Mouse (Mus musculus) adrenal gland, adult 18-20 months (tissue): ENCODE measurements around the gene Slc25a36. TPM values are rescaled to one million over a fixed set of nuclear protein-coding genes. Genes with fewer than 3 reads are reported as not detected.

Source experiments
- DNase-seq, 2 experiments: peaks; one replicate each; pipeline ENCODE4 v3.0.0; 2021 to 2022; ENCODE audit warnings: low spot score in 2 of 2
- long read RNA-seq, 2 experiments: library from polyadenylated mRNA; stranded (forward); transcript quantifications; one replicate each; pipeline ENCODE4 v2.0.0; 2021
- total RNA-seq, 2 experiments: library from RNA; stranded (reverse); gene quantifications; 1 replicate in 1 of 2; 2 replicates in 1 of 2; pipeline ENCODE4 v1.2.3; 2021

Slc25a36 gene
- total RNA-seq: 10 to 100 TPM; 61.0 to 63.9 TPM
- long read RNA-seq, experiment 1, full-length matches to known transcripts: 7 of 15 reads
- long read RNA-seq, experiment 1, partial matches to known transcripts: 0 of 15 reads
- long read RNA-seq, experiment 1, other reads (novel, unspliced or antisense): 8 of 15 reads
- long read RNA-seq, experiment 2, full-length matches to known transcripts: 12 of 27 reads
- long read RNA-seq, experiment 2, partial matches to known transcripts: 1 of 27 reads
- long read RNA-seq, experiment 2, other reads (novel, unspliced or antisense): 14 of 27 reads

DNA sequence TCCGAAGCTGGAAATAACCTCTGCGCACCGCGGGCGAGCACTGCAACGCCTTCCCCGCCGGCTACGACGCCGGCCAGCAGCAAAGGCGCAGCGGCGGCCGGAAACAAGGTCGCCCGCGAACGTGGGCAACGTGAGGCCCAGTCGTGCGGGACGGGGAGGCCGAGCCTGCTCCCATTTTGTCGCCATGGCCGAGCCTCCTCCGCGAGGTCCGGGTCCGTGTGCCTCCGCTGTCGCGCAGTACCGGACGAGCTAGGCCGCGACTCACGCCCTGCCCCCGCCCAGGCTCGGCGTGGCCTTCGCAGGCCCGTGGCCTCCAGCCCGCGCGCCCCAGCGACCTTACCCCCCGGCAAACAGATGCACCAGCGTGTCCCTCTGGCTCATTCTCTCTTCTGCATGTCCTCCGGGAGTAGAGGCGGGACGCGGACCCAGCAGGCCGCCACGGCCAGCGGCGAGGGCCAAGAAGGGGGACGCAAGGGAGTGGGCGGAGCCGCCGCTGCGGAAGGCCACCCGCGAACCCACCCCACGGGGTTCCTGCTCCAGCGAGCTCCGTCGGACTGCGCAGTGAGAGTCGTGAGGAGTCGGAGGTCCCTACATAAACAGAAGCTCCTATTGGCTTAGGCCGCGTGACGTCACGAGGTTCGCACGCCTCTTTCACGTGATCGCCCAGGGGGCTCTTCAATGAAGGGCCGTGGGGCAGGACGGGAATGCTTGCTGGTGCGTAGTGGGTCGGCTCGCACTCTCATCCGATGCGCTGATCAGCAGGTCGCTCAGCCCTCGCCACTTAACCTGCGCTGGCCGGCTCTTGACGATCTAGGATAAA, at the start of gene Slc25a36:
TSS of gene Slc25a36 (minus strand) at position 587 of the 820 bp plus-strand sequence.
- peak; percentile 97 to 98 for DNase-seq

DNA sequence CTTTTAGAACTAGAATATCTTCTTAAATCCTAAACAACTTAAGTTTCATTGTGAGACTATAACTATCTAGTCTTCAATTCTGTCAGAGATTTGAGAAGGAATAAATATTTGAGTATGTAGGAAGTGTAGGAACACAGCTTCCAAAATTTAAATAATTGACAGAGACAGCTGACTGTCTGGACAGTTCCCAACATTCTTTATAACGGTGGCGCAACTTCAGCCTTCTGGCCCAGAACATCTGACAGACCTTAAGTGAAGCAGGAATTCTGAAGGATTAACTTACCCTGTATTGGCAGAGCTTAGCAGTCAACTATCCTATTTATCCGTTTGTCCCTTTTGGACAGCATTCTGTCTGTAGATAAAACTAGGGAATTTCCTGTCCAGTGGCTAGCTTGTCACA, 47.5 kb upstream of the Slc25a36 start:
- no peak for DNase-seq

DNA sequence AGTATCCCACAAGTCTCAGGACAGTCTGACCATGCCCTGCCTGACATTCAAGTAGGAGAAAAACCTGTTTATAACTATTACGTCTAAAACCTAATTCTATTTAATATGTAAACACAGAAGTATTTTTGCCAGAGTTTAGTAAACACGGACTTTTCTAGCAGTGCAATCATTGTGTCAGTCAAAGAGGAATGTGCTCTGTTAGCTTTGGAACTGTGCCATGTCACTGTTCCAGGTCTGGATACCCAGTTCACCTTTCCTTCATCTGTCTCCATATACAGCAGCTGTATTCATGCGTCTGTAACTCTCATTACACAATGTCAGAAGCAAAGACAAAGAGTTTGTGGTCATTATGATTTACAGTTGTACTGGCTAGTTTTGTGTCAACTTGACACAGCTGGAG, 45.0 kb upstream of the Slc25a36 start:
- no peak for DNase-seq

DNA sequence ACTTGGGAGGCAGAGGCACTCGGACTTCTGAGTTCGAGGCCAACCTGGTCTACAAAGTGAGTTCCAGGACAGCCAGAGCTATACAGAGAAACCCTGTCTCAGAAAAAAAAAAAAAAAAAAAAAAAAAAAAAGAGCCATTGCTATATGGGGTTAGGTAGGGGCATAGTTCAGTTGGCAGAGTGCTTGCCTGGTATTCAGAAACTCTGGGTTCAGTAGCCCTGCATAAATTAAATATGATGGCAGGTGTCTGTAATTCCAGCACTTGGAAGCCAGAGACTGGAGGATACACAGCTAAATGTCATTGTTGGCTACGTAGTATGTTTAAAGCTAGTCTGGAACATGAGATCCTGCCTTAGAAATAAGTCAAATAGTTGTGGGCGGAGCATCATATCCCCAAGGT, 44.0 kb upstream of the Slc25a36 start:
- DNase-seq: no peak

DNA sequence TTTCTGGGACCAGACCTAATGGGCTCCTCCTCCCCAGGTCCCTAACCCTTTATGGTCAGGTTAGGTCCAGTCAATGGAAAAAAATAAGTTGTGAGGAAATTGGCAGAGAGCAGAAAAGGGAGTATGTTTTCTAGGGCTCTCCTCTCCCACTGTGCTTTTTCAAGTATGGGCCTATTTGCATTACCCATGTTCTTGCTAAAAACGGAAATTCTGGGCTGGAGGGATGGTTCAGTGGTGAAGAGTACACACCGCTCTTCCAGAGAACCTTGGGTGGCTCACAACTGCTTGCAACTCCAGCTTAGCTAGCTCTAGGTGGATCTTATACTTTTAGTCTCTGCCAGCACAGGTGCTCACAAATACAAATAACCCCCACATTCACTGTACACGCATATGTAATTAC, 42.0 kb upstream of the Slc25a36 start:
- no peak for DNase-seq

DNA sequence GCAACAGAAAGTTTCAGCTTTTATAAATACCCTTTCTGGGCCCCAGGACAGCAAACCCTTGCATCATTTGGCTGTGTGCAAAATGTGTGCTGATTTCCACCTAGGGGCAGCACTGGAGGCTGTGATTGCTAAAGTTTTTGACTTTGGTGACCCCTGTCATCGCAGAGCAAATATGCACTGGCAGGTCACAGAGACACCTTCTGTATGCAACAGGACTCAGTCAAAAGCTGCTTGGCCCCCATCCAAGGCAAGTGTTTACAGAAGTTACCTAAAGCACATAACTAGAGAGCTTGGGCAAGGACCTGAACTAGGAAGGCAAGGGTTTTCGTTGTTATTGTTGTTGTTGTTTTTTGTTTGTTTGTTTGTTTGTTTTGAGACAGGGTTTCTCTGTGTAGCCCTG, 36.3 kb upstream of the Slc25a36 start:
- DNase-seq: no peak

DNA sequence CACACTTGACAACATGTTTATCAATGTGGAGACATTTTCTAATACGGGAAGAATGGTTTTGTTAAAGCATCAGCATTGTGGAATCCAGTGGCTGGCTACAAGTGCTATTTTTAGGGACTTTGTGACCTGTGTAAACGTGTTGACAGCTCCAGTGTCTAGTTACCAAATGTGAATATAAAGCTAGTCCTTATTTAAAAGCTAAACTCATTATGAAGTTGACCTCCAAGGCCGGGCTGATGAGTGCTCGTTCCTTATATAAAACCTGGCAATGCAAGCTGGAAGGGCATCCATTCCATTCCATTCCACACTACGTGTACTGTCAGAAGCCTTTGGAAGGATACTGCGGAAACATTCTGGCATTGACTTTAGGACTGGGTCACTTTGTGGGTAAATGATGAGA, 34.4 kb upstream of the Slc25a36 start:
- DNase-seq: no peak

DNA sequence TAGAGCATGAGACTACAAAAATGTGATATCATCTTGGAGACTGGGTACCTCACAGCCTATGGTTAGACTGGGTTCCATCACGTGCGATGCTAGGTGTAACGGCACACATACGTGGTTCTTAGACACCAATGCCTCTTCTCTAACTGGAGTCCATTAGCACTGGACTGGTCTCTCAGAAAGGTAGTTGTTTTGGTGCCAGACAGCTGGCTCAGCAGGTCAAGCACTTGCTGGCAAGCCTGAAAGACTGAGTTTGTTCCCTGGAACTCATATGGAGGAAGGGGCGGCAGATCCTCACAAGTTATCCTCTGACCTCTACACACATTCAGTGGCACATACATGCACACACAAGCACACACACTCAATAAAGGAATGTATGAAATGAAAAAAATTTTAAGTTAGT, 32.5 kb upstream of the Slc25a36 start:
- no peak for DNase-seq

DNA sequence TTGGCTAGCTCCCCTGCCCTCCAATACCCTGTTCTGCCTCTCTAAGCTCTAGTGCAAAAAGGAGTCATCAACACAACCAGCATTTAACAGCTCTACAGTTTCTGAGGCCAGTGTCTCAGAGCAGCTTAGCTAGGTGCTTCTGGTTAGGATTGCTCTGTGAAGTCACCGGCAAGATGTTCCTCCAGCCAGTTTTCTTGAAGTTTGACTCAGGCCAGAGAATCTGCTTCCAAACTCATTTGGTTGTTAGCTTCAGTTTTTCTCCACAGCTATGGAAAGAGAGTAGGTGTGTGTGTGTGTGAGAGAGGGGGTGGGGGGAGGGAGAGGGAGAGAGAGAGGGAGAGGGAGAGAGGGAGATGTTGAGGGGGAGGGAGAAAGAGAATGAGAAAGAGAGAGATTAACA, 31.6 kb upstream of the Slc25a36 start:
- no peak for DNase-seq

DNA sequence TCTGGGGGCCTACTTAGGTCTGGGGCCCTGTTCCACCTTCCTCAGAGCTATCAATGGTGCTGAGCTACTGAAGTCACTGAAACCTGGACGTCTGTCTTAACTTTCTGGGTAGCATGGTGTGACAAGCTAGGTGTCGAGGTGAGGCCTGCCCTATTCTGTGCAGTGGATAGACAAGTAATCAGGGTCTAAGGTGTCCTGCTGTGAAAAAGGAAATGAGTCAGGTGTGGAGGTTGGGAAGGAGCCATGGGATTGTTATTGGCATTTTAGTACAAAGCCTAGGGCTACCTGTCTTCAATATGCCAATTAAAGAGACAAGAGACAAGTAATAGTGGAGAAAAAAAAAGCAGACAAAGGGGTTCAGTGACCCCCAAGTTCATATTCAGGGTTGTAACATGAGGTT, 30.8 kb upstream of the Slc25a36 start:
- DNase-seq: no peak

DNA sequence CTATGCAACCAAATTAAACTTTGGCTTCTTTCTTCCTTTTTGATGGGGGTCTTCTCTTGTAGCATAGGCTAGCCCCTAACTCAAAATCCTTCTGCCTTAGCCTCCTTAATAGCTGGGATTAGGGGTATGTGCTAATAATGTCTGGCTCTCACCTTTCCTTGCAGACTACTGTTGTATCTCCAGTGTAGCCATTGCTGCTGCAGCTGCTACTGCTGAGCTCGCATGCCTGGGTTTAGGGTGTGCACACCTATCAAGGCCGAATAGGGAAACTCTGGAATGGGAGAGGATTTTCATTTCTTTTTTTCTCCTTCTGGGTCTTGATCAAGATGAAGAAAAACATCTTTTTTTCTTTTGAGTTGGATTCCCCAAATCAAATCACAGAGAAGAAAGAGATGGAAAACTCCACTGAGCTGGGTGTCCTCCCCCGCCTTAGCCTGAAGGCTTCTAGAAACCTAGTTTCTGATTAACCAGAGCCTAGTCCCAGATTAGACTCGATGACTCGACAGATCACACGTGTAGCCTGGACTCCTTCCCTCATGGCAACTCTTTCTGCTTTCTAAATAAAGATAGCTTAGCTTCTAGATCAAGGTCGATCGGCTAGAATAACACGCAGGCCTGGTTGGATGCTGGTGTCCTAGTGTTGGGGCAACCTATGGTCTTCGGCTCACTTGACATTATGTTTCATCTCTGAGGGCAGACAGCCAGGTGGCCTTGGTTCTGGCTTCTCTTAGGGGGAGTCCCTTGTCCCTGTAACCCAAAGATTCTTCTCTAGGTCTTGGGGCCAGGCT, 29.4 kb upstream of the Slc25a36 start:
- no peak for DNase-seq

DNA sequence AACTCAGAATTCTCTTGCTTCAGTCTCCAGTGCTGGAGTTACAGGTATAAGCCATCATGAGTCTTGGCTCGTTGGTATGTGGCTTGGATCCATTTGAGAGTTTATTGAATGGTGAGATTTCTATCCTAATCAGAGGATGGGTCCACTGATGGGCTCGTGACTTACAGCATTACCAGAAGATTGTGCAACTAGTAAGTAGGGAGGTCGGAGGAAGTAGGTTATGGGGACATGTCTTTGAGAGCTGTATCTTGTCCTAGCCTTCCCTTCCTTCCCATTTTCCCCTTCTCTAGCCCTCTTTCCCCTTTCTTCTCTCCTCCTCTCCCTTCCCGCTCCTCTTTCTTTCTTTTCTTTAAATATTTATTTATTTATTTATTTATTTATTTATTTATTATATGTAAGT, 26.7 kb upstream of the Slc25a36 start:
- no peak for DNase-seq

DNA sequence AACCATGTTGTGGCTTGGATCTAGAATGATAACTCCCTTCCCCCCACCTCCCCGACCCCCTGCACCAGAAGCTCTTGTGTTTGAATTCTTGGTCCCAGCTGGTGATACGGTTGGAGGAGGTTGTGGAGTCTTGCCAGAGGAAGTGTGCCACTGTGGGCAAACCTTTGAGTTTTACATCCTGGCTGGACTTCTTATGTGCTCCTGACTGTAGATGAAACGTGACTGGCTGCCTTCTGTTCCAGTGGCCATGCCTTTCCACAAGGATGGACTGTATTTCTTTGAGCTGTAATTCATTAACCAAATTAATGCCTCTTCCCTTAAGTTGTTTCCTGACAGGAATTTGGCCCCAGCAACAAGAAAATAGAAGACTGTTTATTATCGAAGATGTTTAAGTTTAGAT, 26.2 kb upstream of the Slc25a36 start:
- no peak for DNase-seq

DNA sequence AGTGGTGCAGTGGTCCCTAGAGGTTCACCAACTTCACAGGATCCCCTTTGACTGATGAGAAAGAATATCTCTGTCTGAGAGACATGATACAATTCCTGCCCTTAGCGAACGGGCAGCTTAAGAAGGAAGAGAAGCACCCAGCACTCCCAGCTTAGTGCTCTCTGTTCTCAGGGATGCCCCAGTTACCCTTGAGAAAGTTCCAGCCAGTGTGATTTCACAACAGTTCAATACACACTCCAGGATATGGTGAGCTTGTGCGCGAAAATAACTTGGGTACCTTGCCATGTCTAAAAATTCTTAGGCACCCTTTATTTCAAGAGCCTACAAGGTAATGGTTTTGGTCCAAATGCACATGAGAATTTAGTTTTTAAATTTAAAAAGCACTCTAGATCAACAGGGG, 24.9 kb upstream of the Slc25a36 start:
- no peak for DNase-seq

DNA sequence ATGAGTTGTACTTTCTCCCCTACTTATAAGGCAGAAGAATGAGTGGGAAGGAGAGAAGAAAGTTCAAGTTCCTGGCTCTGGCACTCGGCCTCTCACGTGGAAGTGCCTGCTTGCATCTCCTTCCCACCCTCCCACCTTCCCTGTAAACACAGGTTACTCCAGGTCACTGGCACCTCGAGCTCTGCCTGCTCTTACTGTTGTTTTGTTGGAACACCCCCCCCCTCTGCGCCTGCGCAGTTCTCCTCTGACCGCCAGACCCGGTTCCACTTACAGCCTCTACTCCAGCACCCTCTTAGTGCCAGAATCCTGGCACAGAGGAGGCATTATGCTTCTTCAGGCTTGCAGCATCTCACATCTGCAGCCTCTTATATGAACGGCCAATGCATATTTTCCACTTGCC, 22.2 kb upstream of the Slc25a36 start:
- no peak for DNase-seq

DNA sequence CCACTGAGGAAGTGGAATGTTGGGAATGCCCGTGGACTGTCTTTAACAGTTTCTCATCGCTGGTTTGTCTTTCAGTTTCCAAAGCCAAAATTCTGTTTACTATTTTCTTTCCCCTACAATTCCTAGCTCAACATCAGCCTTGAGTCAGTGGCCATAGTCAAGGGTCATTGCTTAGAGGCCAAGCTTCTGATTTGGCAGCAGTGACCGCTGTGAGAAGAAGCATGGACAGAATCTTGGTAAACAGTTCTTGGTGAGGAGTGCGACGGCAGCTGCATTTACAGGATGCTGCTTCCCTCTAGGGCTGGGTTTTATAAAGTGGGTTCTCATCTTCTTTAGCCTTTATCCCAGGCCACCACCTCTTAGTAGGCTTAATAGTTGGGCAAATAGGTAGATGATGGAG, 19.0 kb upstream of the Slc25a36 start:
- no peak for DNase-seq

DNA sequence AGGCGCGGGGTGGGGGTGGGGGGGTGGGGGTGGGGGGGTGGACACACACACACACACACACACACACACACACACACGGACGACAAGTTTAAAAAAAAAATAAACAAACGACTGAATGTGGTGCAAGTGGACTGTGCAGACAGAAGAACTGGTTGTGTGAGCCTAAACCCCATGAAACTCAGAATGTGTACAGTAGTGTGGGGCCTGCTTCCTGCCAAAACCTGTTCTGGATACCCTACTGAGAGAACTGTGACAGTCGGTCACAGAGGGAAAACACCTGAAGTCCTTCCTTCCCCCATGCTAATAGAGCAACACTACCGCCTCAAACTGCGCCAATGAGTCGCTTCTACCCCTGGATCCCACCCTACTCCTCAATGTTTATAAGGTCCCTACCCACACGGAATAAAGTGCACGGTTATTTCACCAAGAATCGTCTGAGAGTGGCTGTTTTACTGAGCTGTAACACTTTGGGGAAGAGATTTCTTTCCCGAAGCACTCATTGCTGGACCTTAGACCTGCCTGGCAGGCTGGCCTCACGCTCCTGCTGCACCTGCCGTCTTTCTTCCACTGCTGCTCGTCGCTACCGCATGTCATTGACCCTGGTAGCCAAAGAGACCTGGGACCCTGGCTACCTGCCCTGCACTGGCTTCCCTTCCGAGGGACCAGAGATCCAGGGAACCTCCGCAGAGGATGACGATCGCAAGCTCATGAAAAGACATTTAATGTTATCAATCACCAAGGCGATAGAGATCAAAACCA, 13.2 kb upstream of the Slc25a36 start:
- DNase-seq: no peak

DNA sequence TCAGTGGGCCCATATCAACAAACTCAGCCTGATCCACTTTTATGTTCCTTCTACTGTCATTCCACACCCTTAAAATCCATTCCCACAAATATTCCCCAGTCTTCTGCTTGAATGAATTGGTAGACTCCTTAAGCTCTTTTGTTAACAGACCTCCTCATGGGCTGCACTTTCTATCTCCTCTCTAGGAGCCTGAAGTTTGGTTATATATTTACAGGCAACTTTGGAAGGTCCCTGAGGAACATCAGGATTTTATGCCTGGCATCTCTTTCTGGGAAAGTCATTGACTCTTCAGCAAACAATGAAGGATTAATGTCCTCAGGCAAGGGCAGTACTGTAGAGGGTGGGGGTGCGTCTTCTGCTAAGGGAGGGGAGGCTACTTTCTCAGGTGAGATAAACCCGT, 10.5 kb upstream of the Slc25a36 start:
- DNase-seq: no peak

DNA sequence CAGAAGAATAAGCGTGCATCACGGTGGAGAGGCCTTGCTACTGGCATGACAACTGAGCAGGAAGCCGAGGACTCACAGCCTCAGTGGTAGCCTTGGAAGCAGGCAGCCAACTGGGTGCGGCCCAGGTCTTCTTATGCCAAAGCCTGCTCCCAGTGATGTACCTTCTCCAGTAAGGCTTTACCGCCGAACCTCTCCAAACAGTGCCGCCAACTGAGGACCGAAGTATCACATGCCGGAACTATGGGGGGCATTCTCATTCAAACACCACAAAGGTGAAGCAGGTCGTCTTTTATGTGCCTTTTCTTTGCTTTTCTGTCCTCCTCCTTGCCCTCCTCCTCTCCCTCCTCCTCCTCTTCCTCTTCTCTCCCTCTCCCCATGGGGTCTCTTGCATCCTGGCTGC, 3.3 kb upstream of the Slc25a36 start:
- no peak for DNase-seq

DNA sequence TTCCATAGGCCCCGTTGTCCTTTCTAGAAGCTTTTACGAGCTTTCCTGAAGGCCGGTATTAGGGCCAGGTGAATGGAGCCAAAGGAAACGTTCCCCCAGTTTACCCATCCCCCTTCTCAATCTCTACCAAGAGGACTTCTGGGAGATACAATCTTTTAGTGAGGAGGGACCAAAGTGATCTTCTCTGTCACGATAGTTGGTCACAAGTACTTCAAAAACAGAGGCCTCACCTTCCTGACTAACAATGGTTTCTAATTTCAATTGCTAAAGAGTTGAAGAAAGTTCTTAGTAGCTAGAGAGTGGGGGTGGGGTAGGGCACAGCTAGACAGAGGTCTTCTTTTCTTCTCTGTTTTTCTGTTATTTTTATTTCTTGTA, 2.6 kb upstream of the Slc25a36 start:
- DNase-seq: no peak

DNA sequence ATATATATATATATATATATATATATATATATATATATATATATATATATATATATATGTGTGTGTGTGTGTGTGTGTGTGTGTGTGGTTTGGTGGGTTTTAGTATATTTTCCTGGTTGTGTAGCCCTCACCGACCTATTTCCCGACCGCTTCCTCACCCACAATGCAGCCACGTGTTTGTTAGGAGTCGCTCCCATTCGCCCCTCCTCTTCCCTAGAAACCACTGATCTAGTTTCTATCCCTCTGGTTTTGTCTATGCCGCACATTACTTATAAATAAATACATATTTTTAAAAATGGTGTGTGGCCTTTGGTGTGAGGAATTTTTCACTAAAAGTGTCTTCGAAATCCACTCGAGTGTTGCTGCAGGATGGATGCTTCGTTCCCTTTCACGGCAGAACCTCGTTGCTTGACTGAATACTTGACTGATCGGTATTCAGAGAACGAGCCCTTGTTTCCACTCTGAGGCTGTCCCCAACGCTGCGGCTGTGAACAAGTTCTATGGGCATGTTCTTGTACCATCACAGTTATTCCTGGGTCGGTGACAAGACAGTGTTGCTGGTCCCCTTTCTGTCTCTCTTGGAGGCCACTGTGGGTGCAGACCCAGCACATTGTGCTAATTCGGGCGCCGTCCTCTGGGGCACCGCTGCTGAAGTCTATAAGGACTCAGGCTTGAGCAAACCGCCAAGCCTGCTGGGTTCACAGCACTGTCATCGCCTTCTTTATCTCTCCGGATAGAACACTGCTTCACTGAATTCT, 2.0 kb upstream of the Slc25a36 start:
- no peak for DNase-seq
